Mouse (Mus musculus): Measurements from ENCODE around the gene Lrmda.

Lrmda gene

GRCm38 (mm10) chr14:22849108-22849507 is 829.6 kb downstream of the Lrmda start:
- DNase-seq (ENCODE audit: low read depth, low spot score), result no peak

GRCm38 (mm10) chr14:22860631-22861030 is 841.1 kb downstream of the Lrmda start:
- DNase-seq (ENCODE audit: low read depth, low spot score), result no peak

DNA sequence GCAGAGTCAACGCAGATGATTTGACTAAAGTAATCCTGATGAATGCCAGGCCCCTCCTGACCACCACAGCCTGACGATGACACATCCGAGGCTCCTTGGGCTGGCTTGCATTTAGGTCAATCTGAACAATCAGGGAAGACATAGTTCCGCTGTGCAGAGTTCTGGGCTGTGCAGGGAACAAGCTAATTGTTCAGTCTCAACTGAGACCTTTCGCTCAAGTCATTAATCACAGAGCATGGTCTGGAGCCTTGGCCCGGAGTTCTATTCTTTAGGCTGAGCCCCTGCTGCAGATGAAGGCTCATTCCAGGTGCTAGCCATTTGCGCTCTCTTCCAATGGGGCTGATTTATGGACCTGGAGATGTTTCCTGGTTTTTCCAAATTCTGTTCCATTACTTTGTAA is 844.6 kb downstream of the Lrmda start:
- DNase-seq (ENCODE audit: low read depth, low spot score), result no peak

DNA sequence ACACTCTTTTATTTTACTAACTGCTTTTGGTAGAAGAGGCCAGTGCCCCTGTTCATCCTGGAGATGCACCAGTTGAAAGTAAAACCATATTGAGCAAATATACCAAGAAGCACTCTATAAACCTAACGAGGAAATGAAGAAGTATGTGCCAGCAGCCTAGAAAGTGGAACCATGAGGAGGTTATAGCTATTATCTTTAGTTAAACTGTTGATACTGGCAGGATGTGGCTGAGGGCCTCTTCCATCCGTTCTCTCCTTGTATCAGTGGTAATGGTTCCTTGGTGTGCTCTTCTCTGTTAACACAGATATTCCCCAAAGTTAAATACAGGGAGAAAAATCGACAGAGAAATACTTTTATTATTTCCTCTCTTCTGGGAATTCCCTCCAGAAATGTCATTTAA is 855.1 kb downstream of the Lrmda start:
- DNase-seq (ENCODE audit: low read depth, low spot score), result no peak

GRCm38 (mm10) chr14:22887182-22887581 is 867.7 kb downstream of the Lrmda start:
- DNase-seq (ENCODE audit: low read depth, low spot score), result no peak

DNA sequence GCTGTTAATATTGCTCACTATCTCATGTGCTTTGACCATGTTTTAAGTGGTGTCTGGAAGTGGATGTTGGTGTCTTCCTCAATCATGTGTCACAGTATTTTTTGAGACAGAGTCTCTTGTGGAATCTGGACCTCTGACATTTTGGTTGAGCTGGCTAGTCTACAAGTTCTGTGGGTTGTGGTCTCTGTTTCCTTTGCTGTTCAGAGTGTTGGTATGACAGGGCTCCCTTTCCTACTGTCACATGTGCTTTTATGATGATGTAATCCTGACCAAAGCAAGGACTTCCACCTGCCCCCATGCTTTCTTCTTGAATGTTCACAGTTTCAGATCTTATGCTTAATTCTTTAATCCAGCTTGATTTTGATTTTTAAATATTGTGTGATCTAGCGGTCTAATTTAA is 879.8 kb downstream of the Lrmda start:
- no peak for DNase-seq (ENCODE audit: low read depth, low spot score)

DNA sequence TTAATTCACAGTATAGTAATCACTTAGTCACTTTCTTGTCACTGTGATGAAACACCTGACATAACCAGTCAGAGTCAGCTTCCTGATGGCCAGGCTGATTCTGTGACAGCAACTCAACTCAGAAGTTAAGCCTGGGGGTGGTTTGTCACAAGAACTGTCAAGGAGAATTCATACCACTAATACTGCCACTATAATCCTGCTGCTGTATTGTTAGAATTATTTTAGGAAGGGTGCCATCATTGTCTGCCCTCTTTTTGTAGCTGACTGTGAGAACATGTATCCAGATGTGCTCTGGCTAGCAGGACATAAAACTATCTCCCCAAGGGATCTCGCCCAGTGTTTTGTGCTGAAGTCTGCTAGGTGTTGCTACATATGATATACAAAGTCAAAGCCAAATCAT is 882.6 kb downstream of the Lrmda start:
- no peak for DNase-seq (ENCODE audit: low read depth, low spot score)

GRCm38 (mm10) chr14:22902914-22903313 is 883.4 kb downstream of the Lrmda start:
- no peak for DNase-seq (ENCODE audit: low read depth, low spot score)

DNA sequence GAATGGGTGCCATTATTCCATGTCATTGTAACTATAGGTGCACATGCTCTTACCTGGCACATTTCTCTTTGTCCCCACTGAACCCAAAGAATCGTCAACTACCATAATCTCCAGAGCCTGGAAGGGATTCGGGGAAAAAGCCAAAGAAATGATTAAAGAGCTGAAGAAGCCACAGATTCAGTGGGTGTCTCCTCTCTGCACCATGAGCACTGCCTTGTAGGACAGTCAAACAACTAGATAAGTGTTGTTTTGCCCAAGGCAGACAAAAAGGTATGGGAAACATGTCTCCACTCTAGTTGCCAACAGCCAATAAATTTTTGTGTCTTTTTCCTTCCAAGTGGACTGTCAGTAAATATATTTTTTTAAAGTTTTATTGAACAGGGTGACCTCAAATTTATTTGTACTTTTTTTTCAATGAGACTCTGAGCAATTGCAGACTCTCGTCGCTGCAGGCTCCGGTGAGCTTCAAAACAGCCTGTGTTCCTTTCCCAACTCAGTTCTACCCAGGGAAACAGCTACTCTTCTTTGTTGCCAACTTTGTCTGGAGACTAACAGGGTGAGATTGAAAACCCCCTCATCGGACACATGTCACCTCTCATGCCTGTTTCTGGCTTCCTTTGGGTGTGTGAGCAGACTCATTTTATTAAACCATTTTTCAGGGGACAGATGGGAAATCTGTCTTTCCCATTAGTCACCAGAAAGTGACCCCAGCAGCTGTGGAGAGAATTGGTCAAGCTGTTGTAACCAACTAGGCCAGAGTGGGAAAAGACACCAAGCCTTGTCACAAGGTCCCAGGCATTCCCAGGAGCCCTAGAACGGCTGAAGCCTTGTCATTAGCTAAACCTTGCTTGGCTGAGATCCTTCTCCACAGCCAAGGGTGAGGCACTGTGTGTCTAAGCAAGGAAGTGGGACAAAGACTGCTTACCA is 886.5 kb downstream of the Lrmda start:
- no peak for DNase-seq (ENCODE audit: low read depth, low spot score)

- DNase-seq (ENCODE audit: low read depth, low spot score), result no peak
Observed at GRCm38 (mm10) chr14:22906716-22907115, 887.2 kb downstream of the Lrmda start.

GRCm38 (mm10) chr14:22907221-22907620 is 887.7 kb downstream of the Lrmda start:
- DNase-seq (ENCODE audit: low read depth, low spot score), result no peak

DNA sequence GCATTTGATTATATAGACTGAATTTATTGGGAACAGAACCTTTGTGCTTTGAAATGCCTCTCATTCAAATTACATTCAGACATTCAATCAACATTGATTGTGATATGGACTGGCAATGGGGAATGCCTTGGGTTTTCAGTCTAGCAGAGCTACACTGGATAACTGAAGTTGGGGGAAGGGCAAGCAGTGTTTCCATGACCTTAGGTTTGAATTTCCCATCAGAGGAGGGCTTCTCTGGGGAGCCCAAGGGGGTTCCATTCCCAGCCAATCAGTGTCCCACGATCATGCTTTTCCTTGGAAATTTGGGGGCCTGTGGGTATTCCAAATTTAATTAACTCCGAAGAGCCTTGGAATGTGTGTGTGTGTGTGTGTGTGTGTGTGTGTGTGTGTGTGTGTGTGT is 888.5 kb downstream of the Lrmda start:
- no peak for DNase-seq (ENCODE audit: low read depth, low spot score)

- no peak for DNase-seq (ENCODE audit: low read depth, low spot score)
Observed at GRCm38 (mm10) chr14:22915463-22915862, 896.0 kb downstream of the Lrmda start.

DNA sequence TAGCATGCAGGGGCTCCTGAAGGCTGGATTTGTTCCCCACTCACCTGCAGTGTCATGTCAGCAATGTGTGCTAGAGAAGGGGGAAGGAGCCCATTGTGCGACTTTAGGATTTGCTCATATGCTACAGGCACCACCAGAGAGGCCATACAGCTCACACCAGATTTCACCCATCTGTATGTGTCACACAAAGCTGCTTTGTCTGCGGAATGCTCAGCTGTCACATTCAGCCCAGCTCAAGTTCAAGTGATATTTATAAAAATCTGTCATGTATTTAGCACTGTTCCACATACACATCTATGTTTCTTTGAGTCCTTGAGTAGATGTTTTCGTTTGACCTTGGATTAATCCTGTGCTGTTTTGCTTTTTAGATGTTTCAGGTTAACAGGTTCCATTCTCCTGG is 899.0 kb downstream of the Lrmda start:
- no peak for DNase-seq (ENCODE audit: low read depth, low spot score)

DNA sequence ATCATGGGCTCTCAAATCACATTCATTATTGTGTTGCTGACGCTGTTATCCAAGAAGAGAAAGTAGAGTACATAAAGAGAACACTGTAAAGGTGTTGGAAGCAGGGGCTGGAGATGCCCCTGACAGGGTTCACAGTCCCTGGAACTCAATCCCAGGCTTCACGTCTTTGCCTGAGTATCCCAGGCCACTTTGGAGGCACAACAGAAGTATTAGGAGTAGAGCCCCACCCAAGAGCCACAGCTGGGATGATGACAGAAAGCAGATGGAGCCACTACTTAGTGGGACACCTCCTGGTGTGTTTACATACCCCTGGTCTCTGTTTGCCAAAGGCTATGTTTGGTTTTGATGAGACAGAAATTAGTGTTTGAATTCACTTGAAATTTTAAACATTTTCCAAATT is 899.4 kb downstream of the Lrmda start:
- DNase-seq (ENCODE audit: low read depth, low spot score), result no peak

- no peak for DNase-seq (ENCODE audit: low read depth, low spot score)
Observed at GRCm38 (mm10) chr14:22921152-22921551, 901.6 kb downstream of the Lrmda start.

- no peak for DNase-seq (ENCODE audit: low read depth, low spot score)
Observed at GRCm38 (mm10) chr14:22921796-22922195, 902.3 kb downstream of the Lrmda start.

DNA sequence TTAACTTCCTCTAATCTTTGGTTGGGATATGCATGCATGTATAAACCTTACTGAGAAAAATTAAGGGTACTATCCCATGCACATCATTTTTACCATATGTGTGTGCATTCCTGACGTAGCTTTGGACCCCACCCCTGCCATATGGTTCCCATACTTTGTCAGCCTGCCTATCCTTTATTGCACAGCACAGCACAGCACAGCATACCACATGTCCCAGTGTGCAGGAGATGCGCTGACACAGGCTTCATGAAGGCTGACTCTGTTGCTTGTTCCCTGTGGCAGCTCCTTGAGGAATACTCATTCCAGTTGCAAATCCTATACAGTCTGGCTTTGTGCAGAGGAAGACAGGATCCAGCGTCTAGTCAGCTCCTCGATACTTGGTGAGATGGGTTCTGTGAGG is 903.1 kb downstream of the Lrmda start:
- no peak for DNase-seq (ENCODE audit: low read depth, low spot score)

DNA sequence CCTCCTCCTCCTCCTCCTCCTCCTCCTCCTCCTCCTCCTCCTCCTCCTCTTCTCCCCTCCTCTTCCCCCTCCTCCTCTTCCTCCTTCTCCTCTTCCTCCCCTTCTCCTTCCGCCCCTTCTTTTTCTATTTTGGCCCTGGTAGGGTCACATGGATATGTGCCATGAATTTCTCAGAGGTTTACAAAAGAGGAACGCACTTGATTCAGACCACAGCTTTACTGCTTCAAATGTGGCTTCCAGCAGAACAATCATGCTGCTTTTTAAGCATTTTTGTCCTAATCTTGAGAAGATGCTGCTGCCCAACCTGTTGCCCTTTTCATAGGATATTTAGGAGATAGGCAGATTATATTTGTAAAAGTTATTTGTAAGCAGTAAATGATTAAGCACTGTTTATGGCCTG is 903.7 kb downstream of the Lrmda start:
- no peak for DNase-seq (ENCODE audit: low read depth, low spot score)

GRCm38 (mm10) chr14:22928263-22928662 is 908.8 kb downstream of the Lrmda start:
- DNase-seq (ENCODE audit: low read depth, low spot score), result no peak

GRCm38 (mm10) chr14:22928683-22929082 is 909.2 kb downstream of the Lrmda start:
- no peak for DNase-seq (ENCODE audit: low read depth, low spot score)

DNA sequence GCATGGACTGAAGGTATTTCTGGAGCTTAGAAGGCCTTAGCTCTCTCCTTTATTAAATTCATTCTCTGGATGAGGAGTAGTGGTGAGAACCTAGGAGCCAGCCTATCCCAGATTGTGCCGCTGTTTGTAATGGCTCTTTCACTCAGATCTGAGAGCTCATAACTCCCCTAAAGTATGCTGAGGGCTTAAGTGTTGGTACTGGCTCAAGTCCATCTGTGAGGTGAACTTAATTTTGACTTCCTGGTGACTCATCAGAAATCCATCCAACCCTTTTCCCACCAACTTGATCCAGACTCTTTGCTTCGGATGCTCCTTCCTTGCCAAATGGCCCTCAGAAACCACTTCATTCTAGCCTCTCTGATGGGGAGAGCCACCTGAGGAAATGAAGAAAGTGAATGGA is 910.1 kb downstream of the Lrmda start:
- no peak for DNase-seq (ENCODE audit: low read depth, low spot score)

- no peak for DNase-seq (ENCODE audit: low read depth, low spot score)
Observed at GRCm38 (mm10) chr14:22930488-22931046, 911.1 kb downstream of the Lrmda start.
